Mouse (Mus musculus): ENCODE results near the gene Vmn1r75. TPM values are rescaled to one million over a fixed set of nuclear protein-coding genes. Genes with fewer than 3 reads are reported as not detected.

Gene Vmn1r75
- polyA plus RNA-seq (2012; ENCODE audit: low replicate concordance) = not detected in 2 replicates

GRCm38 (mm10) chr7:11874330-11874729, at the start of gene Vmn1r75:
Gene Vmn1r75, plus strand, starts transcription at chr7:11874630.

GRCm38 (mm10) chr7:11833680-11834079, 40.8 kb upstream of the Vmn1r75 start, which contains the start of gene Vmn1r74:
Gene Vmn1r74, plus strand, starts transcription at chr7:11833980.

Other genes starting within 250 kb of the Vmn1r75 start
- gene Vmn1r72, start 194.5 kb upstream of the Vmn1r75 start, polyA plus RNA-seq (2012; ENCODE audit: low replicate concordance) = not detected in 2 replicates
- not detected in 2 replicates for gene Vmn1r73, start 144.4 kb upstream of the Vmn1r75 start, polyA plus RNA-seq (2012; ENCODE audit: low replicate concordance)
- gene Vmn1r74, start 40.6 kb upstream of the Vmn1r75 start, polyA plus RNA-seq (2012; ENCODE audit: low replicate concordance) = 0.03 TPM in 1 of 2 replicates, not detected in the other
- gene Vmn1r76, start 63.6 kb downstream of the Vmn1r75 start, polyA plus RNA-seq (2012; ENCODE audit: low replicate concordance) = not detected in 2 replicates
- 0.20 TPM in 1 of 2 replicates, not detected in the other for gene Vmn1r77, start 162.1 kb downstream of the Vmn1r75 start, polyA plus RNA-seq (2012; ENCODE audit: low replicate concordance)